Mouse (Mus musculus): ENCODE results near the gene Zic2. TPM values are rescaled to one million over a fixed set of nuclear protein-coding genes. Genes with fewer than 3 reads are reported as not detected.
A peak's percentile ranks its signal among the peaks of the same experiment; 100 is the strongest.

Zic2 gene
- total RNA-seq, 2 experiments from 2014 or later: 16.1 to 18.7 TPM

- no peak for DNase-seq (ENCODE audit: low spot score in 2 of 2)
Measured at GRCm38 (mm10) chr14:122490441-122491328, 15.4 kb downstream of the Zic2 start, which contains the start of gene Gm10837. TSS of gene Gm10837 (plus strand) at chr14:122490586.

GRCm38 (mm10) chr14:122491521-122491920 is 16.3 kb downstream of the Zic2 start:
- DNase-seq (ENCODE audit: low spot score in 2 of 2): no peak

- DNase-seq (ENCODE audit: low spot score in 2 of 2): no peak
Measured at GRCm38 (mm10) chr14:122492015-122492414, 16.8 kb downstream of the Zic2 start.

- peak in 1 of 2 experiments; percentile 7 for DNase-seq (ENCODE audit: low spot score in 2 of 2)
Measured at GRCm38 (mm10) chr14:122509058-122509457, 33.8 kb downstream of the Zic2 start.

- DNase-seq (ENCODE audit: low spot score in 2 of 2): no peak
Measured at GRCm38 (mm10) chr14:122511519-122511918, 36.3 kb downstream of the Zic2 start.

- no peak for DNase-seq (ENCODE audit: low spot score in 2 of 2)
Measured at GRCm38 (mm10) chr14:122513511-122514036, 38.3 kb downstream of the Zic2 start.

GRCm38 (mm10) chr14:122528475-122528874 is 53.2 kb downstream of the Zic2 start:
- no peak for DNase-seq (ENCODE audit: low spot score in 2 of 2)

Other genes with a start within 250 kb of the Zic2 start
- gene Gm5089, start 24.3 kb upstream of the Zic2 start, total RNA-seq (2021): under 1 TPM; 0.30 to 0.38 TPM
- gene Zic5, start 9.8 kb upstream of the Zic2 start, total RNA-seq (2021): 1 to 10 TPM; 3.0 to 5.1 TPM
- gene Gm10837, start 15.2 kb downstream of the Zic2 start, total RNA-seq (2021): not detected
- 10 to 100 TPM; 38.7 to 39.5 TPM for gene Pcca, start 58.9 kb downstream of the Zic2 start, total RNA-seq (2021)

All from layer of hippocampus, adult 18-20 months (tissue).